Mouse (Mus musculus): ENCODE data around the gene Gm595. TPM values are rescaled to one million over a fixed set of nuclear protein-coding genes. Genes with fewer than 3 reads are reported as not detected.

Gm595 gene
- not detected in 2 replicates for polyA plus RNA-seq (2014; fragmentation: Nextera tagmentation; extraction: Ambion mirVana)

DNA sequence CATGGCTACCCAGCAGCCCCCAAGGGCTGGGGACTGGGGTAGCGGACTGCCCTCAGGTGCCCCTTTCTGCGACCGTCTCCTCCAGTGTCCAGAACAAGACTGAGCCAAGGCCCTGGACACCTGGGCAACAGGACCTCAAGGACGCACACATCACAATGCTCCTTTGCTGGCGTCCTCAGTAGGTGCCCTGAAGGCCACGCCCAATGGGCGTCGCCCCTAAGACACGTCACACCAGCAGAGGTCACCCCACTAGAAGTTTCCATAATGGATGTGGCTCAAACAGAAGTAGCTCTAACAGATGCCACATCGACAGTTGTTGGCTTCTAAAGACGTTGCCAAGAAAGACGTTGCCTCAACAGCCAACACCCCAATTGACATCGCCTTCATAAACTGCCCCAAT is at the start of gene Gm595:
Gm595 (minus strand) TSS at position 101 of the 400 bp plus-strand sequence.
- H3K9me3 ChIP-seq (ENCODE audit: control insufficient read depth, low read length): 0 out of 2 replicates have a peak, but pooled peaks cover 3% of the 10 kb centered on the region
- ATAC-seq (ENCODE audit: insufficient number of reproducible peaks, insufficient read depth, low FRiP score, low read depth): no peak
- WGBS: 88% methylated on average over 13 of the region's 13 CpGs

DNA sequence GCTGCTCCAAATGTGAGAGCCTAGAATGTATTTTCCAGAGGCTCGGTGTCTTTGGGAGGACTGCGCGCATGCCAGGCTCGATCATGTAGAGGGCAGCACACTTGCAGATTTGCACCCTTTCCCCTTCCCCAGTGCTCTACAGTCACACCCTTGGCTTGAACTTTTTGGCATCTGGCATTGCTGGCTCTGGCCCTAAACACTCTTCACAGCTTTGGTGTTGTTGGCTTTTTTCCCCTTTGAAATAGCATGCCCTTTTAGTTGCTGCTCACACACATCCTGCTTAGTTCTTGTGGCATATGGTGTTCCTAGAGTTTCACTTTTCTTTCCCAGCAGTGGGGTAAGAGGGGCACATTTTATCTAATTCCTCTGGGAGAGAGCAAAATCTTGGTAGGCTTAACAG is 30.9 kb upstream of the Gm595 start:
- Histone ChIP-seq H3K9ac (ENCODE audit: low read length) (no peak overlapping the region), H3K9me3 (ENCODE audit: control insufficient read depth, low read length) (no peaks in the 10 kb centered on the region), H3K4me3 (ENCODE audit: control insufficient read depth in 1 of 2, insufficient read depth in 1 of 2, low read depth in 1 of 2, low read length in 2 of 2) (no peak overlapping the region), H3K27ac (replicated peaks in 1 of 2; ENCODE audit: control insufficient read depth in 1 of 2, insufficient read depth in 1 of 2, low read depth in 2 of 2, low read length in 2 of 2) (no peak overlapping the region), H3K4me2 (ENCODE audit: low read length) (no peak overlapping the region), H3K27me3 (ENCODE audit: control insufficient read depth, insufficient read depth, low read length) (no peaks in the 10 kb centered on the region), H3K36me3 (ENCODE audit: control insufficient read depth, insufficient read depth, low read length) (no peaks in the 10 kb centered on the region), H3K4me1 (ENCODE audit: control insufficient read depth in 2 of 2, insufficient read depth in 2 of 2, low read length in 2 of 2) (no peaks in the 10 kb centered on the region)
- 82% methylated on average over 4 of the region's 4 CpGs for WGBS
- ATAC-seq (ENCODE audit: insufficient number of reproducible peaks, insufficient read depth, low FRiP score, low read depth): no peak

More for the DNA sequence above, at the start of gene Gm595:
- no peaks in the 10 kb centered on the region for H3K36me3 ChIP-seq (ENCODE audit: control insufficient read depth, insufficient read depth, low read length)
- H3K4me2 ChIP-seq (ENCODE audit: low read length): no peak within 1 kb of the TSS
- H3K9ac ChIP-seq (ENCODE audit: low read length): no peak within 1 kb of the TSS
- H3K27ac ChIP-seq (replicated peaks in 1 of 2; ENCODE audit: control insufficient read depth in 1 of 2, insufficient read depth in 1 of 2, low read depth in 2 of 2, low read length in 2 of 2): no peak within 1 kb of the TSS
- no peaks in the 10 kb centered on the region for H3K4me1 ChIP-seq (ENCODE audit: control insufficient read depth in 2 of 2, insufficient read depth in 2 of 2, low read length in 2 of 2)
- no peak within 1 kb of the TSS for H3K4me3 ChIP-seq (ENCODE audit: control insufficient read depth in 1 of 2, insufficient read depth in 1 of 2, low read depth in 1 of 2, low read length in 2 of 2)
- H3K27me3 ChIP-seq (ENCODE audit: control insufficient read depth, insufficient read depth, low read length): no peaks in the 10 kb centered on the region

DNA sequence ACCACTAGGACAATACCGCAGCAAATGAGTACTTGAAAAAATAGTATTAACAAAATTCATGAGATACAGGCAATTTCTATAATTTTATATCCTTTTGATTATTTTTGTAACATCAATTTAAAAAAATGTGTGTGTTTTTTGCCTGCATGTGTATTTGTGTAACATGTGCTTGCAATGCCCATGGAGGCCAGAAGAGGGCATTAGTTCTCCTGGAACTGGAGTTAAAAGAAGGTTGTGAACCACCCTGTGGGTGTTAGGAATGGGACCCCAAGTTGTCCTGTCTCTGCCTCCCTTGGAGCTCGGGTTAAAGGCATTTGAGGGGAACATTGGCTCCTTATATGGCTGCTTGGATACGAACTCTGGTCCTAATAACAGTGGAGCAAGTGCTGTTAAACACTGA is 26.2 kb upstream of the Gm595 start:
- Histone ChIP-seq H3K4me2 (ENCODE audit: low read length) (no peak overlapping the region), H3K9me3 (ENCODE audit: control insufficient read depth, low read length) (no peaks in the 10 kb centered on the region), H3K27me3 (ENCODE audit: control insufficient read depth, insufficient read depth, low read length) (no peaks in the 10 kb centered on the region), H3K9ac (ENCODE audit: low read length) (no peak overlapping the region), H3K4me1 (ENCODE audit: control insufficient read depth in 2 of 2, insufficient read depth in 2 of 2, low read length in 2 of 2) (no peaks in the 10 kb centered on the region), H3K4me3 (ENCODE audit: control insufficient read depth in 1 of 2, insufficient read depth in 1 of 2, low read depth in 1 of 2, low read length in 2 of 2) (no peak overlapping the region), H3K27ac (replicated peaks in 1 of 2; ENCODE audit: control insufficient read depth in 1 of 2, insufficient read depth in 1 of 2, low read depth in 2 of 2, low read length in 2 of 2) (no peak overlapping the region), H3K36me3 (ENCODE audit: control insufficient read depth, insufficient read depth, low read length) (no peaks in the 10 kb centered on the region)
- WGBS: 68% methylated on average over 3 of the region's 3 CpGs
- no peak for ATAC-seq (ENCODE audit: insufficient number of reproducible peaks, insufficient read depth, low FRiP score, low read depth)

DNA sequence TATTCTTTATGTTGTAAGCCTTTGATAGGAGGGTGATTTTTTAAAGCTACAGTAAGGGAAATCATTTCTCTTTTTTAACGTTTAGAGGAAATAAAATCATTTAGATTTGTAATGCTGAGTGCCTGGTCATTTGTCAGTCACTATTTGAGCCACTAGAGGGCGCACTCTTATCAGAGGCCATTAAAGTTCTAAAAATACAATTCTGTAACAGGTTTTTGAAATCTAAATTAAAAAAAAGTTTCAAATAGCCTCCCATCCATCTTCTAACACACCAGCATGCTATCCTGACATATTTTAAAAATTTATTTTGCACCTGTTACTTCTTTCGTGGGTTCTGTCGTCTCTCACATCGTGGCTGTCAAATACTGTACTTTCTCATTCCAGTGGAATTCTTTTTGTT is 22.0 kb upstream of the Gm595 start:
- H3K4me3 ChIP-seq (ENCODE audit: control insufficient read depth in 1 of 2, insufficient read depth in 1 of 2, low read depth in 1 of 2, low read length in 2 of 2): no peak overlapping the region
- H3K27me3 ChIP-seq (ENCODE audit: control insufficient read depth, insufficient read depth, low read length): no peaks in the 10 kb centered on the region
- H3K4me2 ChIP-seq (ENCODE audit: low read length): 0 out of 2 replicates have a peak overlapping the region, but pooled peaks have one; percentile 16
- no peaks in the 10 kb centered on the region for H3K36me3 ChIP-seq (ENCODE audit: control insufficient read depth, insufficient read depth, low read length)
- H3K27ac ChIP-seq (replicated peaks in 1 of 2; ENCODE audit: control insufficient read depth in 1 of 2, insufficient read depth in 1 of 2, low read depth in 2 of 2, low read length in 2 of 2): no peak overlapping the region
- H3K9me3 ChIP-seq (ENCODE audit: control insufficient read depth, low read length): no peaks in the 10 kb centered on the region
- no peak for ATAC-seq (ENCODE audit: insufficient number of reproducible peaks, insufficient read depth, low FRiP score, low read depth)
- H3K4me1 ChIP-seq (ENCODE audit: control insufficient read depth in 2 of 2, insufficient read depth in 2 of 2, low read length in 2 of 2): no peaks in the 10 kb centered on the region
- no peak overlapping the region for H3K9ac ChIP-seq (ENCODE audit: low read length)
- WGBS: 37% methylated on average over 5 of the region's 5 CpGs

DNA sequence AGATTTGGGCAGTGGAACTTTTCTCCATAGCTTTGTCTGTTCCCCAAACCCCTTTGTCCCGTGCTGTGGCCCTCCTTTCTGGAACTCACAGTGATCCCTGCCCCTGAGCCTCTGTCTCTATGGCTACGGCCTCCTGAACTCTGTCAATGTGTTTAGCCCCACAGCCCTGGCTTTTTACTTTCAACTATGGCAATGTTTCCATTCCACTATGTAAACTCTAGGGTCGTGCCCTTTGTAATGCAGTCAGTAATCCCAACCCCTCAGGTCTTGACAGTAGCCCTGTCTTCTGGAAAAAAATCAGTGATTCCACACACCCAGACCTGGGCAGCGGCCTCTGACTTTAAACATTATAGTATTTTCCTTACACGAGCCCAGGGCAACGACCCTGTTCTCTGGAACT is 19.3 kb upstream of the Gm595 start:
- ATAC-seq (ENCODE audit: insufficient number of reproducible peaks, insufficient read depth, low FRiP score, low read depth): no peak
- Histone ChIP-seq H3K4me2 (ENCODE audit: low read length) (no peak overlapping the region), H3K4me3 (ENCODE audit: control insufficient read depth in 1 of 2, insufficient read depth in 1 of 2, low read depth in 1 of 2, low read length in 2 of 2) (no peak overlapping the region), H3K9ac (ENCODE audit: low read length) (no peak overlapping the region), H3K36me3 (ENCODE audit: control insufficient read depth, insufficient read depth, low read length) (no peaks in the 10 kb centered on the region), H3K4me1 (ENCODE audit: control insufficient read depth in 2 of 2, insufficient read depth in 2 of 2, low read length in 2 of 2) (no peaks in the 10 kb centered on the region), H3K9me3 (ENCODE audit: control insufficient read depth, low read length) (no peaks in the 10 kb centered on the region), H3K27ac (replicated peaks in 1 of 2; ENCODE audit: control insufficient read depth in 1 of 2, insufficient read depth in 1 of 2, low read depth in 2 of 2, low read length in 2 of 2) (no peak overlapping the region), H3K27me3 (ENCODE audit: control insufficient read depth, insufficient read depth, low read length) (no peaks in the 10 kb centered on the region)
- WGBS: 52% methylated on average over 6 of the region's 6 CpGs

DNA sequence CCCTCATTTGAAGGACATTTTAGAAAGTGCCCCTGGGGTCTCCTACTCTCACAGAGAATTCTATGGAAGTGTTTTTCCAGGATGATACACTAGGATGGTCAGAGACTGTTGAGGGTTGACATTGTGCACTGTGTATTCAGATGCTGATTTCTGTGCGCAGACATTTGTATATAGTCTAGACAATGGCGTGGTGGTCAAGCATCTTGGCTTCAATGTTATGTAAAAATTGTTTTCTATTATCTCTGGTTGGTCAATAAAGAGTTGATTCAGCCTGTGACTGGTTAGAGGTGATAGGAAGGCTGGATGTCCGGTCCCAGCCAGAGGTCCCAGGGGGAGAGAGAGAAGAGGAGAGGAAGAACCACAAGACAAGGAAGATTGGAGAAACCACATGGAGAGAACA is 16.4 kb upstream of the Gm595 start:
- no peak overlapping the region for H3K4me3 ChIP-seq (ENCODE audit: control insufficient read depth in 1 of 2, insufficient read depth in 1 of 2, low read depth in 1 of 2, low read length in 2 of 2)
- H3K4me2 ChIP-seq (ENCODE audit: low read length): no peak overlapping the region
- no peaks in the 10 kb centered on the region for H3K36me3 ChIP-seq (ENCODE audit: control insufficient read depth, insufficient read depth, low read length)
- H3K9ac ChIP-seq (ENCODE audit: low read length): no peak overlapping the region
- ATAC-seq (ENCODE audit: insufficient number of reproducible peaks, insufficient read depth, low FRiP score, low read depth): no peak
- H3K9me3 ChIP-seq (ENCODE audit: control insufficient read depth, low read length): no peaks in the 10 kb centered on the region
- WGBS: 73% methylated on average over 3 of the region's 3 CpGs
- H3K27ac ChIP-seq (replicated peaks in 1 of 2; ENCODE audit: control insufficient read depth in 1 of 2, insufficient read depth in 1 of 2, low read depth in 2 of 2, low read length in 2 of 2): no peak overlapping the region
- H3K27me3 ChIP-seq (ENCODE audit: control insufficient read depth, insufficient read depth, low read length): no peaks in the 10 kb centered on the region
- H3K4me1 ChIP-seq (ENCODE audit: control insufficient read depth in 2 of 2, insufficient read depth in 2 of 2, low read length in 2 of 2): no peaks in the 10 kb centered on the region

DNA sequence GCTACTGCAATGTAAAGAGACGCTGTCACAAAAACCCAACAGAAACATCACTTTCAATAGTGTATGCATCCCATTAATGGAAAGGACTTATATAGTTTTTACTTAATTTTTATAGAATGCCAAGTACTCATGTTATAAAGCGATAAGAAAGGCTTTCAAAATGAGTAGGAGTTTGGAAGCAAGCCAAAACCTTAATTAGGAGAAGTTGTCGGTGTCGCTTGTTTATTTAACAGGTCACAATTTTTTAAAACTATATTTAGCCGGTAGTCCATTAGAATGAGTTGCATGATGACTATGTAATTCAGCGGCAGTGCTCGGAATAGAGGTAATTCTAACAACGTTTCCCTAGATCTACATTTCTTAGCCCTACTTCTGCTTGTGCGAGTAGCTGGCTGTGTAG is 12.7 kb upstream of the Gm595 start:
- Histone ChIP-seq H3K4me2 (ENCODE audit: low read length) (no peak overlapping the region), H3K27ac (replicated peaks in 1 of 2; ENCODE audit: control insufficient read depth in 1 of 2, insufficient read depth in 1 of 2, low read depth in 2 of 2, low read length in 2 of 2) (no peak overlapping the region), H3K36me3 (ENCODE audit: control insufficient read depth, insufficient read depth, low read length) (no peaks in the 10 kb centered on the region), H3K9ac (ENCODE audit: low read length) (no peak overlapping the region), H3K9me3 (ENCODE audit: control insufficient read depth, low read length) (no peaks in the 10 kb centered on the region), H3K4me3 (ENCODE audit: control insufficient read depth in 1 of 2, insufficient read depth in 1 of 2, low read depth in 1 of 2, low read length in 2 of 2) (no peak overlapping the region), H3K27me3 (ENCODE audit: control insufficient read depth, insufficient read depth, low read length) (no peaks in the 10 kb centered on the region), H3K4me1 (ENCODE audit: control insufficient read depth in 2 of 2, insufficient read depth in 2 of 2, low read length in 2 of 2) (no peaks in the 10 kb centered on the region)
- ATAC-seq (ENCODE audit: insufficient number of reproducible peaks, insufficient read depth, low FRiP score, low read depth): no peak
- 77% methylated on average over 9 of the region's 9 CpGs for WGBS

DNA sequence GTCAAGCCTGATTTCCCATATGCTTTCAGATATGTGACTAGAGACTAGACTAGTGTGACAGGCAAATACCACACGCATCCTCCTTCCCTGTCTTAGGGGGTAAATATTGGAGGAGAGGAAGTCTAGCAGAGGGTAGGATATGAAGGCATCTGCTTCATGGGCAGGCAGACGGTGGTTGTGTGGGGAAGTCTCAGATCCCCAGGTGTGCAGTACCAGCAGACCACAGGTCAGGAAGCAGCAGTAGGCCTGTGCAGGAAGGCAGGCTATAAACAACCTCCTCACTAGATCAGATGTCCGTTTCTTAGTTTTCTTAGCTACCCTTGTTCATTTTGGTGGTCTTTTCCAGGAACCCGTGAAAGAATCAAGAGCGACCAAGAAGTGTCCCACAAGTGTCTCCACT is 7.1 kb upstream of the Gm595 start:
- H3K36me3 ChIP-seq (ENCODE audit: control insufficient read depth, insufficient read depth, low read length): no peaks in the 10 kb centered on the region
- no peak overlapping the region for H3K4me2 ChIP-seq (ENCODE audit: low read length)
- H3K9ac ChIP-seq (ENCODE audit: low read length): no peak overlapping the region
- H3K4me1 ChIP-seq (ENCODE audit: control insufficient read depth in 2 of 2, insufficient read depth in 2 of 2, low read length in 2 of 2): no peaks in the 10 kb centered on the region
- H3K9me3 ChIP-seq (ENCODE audit: control insufficient read depth, low read length): no peaks in the 10 kb centered on the region
- no peak overlapping the region for H3K4me3 ChIP-seq (ENCODE audit: control insufficient read depth in 1 of 2, insufficient read depth in 1 of 2, low read depth in 1 of 2, low read length in 2 of 2)
- WGBS: 82% methylated on average over 5 of the region's 5 CpGs
- no peak overlapping the region for H3K27ac ChIP-seq (replicated peaks in 1 of 2; ENCODE audit: control insufficient read depth in 1 of 2, insufficient read depth in 1 of 2, low read depth in 2 of 2, low read length in 2 of 2)
- ATAC-seq (ENCODE audit: insufficient number of reproducible peaks, insufficient read depth, low FRiP score, low read depth): no peak
- no peaks in the 10 kb centered on the region for H3K27me3 ChIP-seq (ENCODE audit: control insufficient read depth, insufficient read depth, low read length)
